In genomic region chr1:73737083-73737482, GRCm38 (mm10) we compare ENCODE assay signal across 11 mouse cellular contexts.
DNase-seq lines count a peak whose midpoint lies in the region; ATAC-seq and TF ChIP-seq lines count a peak whose summit lies in the region.
"Had no signal": no experiment of that assay in that cellular context is flagged by ENCODE, and none has a peak within 500 bp of the region (broad histone marks: within the 10 kb centered on the region; RNA-seq: fewer than 3 reads in every experiment).

No protein-coding gene starts in this region.

- ATAC-seq in heart, embryonic 11.5 days (replicated peaks; ENCODE audit: insufficient number of reproducible peaks, low FRiP score, low TSS enrichment), result no peak
- no peak for ATAC-seq in frontal cortex, adult (ENCODE audit: low TSS enrichment)
- no peak for ATAC-seq in forebrain, embryonic 16.5 days
- no peak for ATAC-seq in forebrain, embryonic 14.5 days

- no peaks in the 10 kb centered on the region for H3K27me3 ChIP-seq in heart, embryonic 11.5 days (ENCODE audit: control insufficient read depth, insufficient read depth, low read length)
- no peaks in the 10 kb centered on the region for H3K27me3 ChIP-seq in E14TG2a.4 (ENCODE audit: insufficient read depth, low read length)
- H3K27me3 ChIP-seq in forebrain, embryonic 16.5 days (replicated peaks; ENCODE audit: control insufficient read depth, insufficient read depth, low read length), result no peaks in the 10 kb centered on the region
- no peaks in the 10 kb centered on the region for H3K27me3 ChIP-seq in forebrain, embryonic 14.5 days (replicated peaks; ENCODE audit: control insufficient read depth, insufficient read depth, low read length)
- H3K27me3 ChIP-seq: embryonic facial prominence, embryonic 13.5 days; liver, embryonic 15.5 days had no signal

- H3K36me3 ChIP-seq in heart, embryonic 11.5 days (ENCODE audit: control insufficient read depth, insufficient read depth, low read length), result no peaks in the 10 kb centered on the region
- no peaks in the 10 kb centered on the region for H3K36me3 ChIP-seq in E14TG2a.4 (ENCODE audit: insufficient read depth, low read length)
- H3K36me3 ChIP-seq in forebrain, embryonic 16.5 days (ENCODE audit: control insufficient read depth, insufficient read depth), result no peaks in the 10 kb centered on the region
- H3K36me3 ChIP-seq in forebrain, embryonic 14.5 days (ENCODE audit: control insufficient read depth, insufficient read depth, low read length), result no peaks in the 10 kb centered on the region
- H3K36me3 ChIP-seq: embryonic facial prominence, embryonic 13.5 days; G1E; liver, embryonic 15.5 days had no signal

- H3K9me3 ChIP-seq in heart, embryonic 11.5 days (replicated peaks; ENCODE audit: control insufficient read depth, low read length), result no peaks in the 10 kb centered on the region
- H3K9me3 ChIP-seq in E14TG2a.4 (ENCODE audit: low read length), result no peaks in the 10 kb centered on the region
- H3K9me3 ChIP-seq in forebrain, embryonic 16.5 days (ENCODE audit: control insufficient read depth, low read length), result no peaks in the 10 kb centered on the region
- H3K9me3 ChIP-seq in forebrain, embryonic 14.5 days (replicated peaks; ENCODE audit: control insufficient read depth, low read length), result no peaks in the 10 kb centered on the region
- H3K9me3 ChIP-seq: embryonic facial prominence, embryonic 13.5 days; G1E; liver, embryonic 15.5 days had no signal

- H3K4me1 ChIP-seq in heart, embryonic 11.5 days (ENCODE audit: control insufficient read depth, insufficient read depth, low read length), result no peaks in the 10 kb centered on the region
- no peaks in the 10 kb centered on the region for H3K4me1 ChIP-seq in E14TG2a.4 (replicated peaks; ENCODE audit: low read depth, low read length)
- H3K4me1 ChIP-seq in forebrain, embryonic 16.5 days (replicated peaks; ENCODE audit: control insufficient read depth, insufficient read depth, low read length), result no peaks in the 10 kb centered on the region
- no peaks in the 10 kb centered on the region for H3K4me1 ChIP-seq in forebrain, embryonic 14.5 days (ENCODE audit: control insufficient read depth, insufficient read depth, low read length)
- H3K4me1 ChIP-seq: embryonic facial prominence, embryonic 13.5 days; liver, embryonic 15.5 days had no signal

- H3K9ac ChIP-seq in heart, embryonic 11.5 days (ENCODE audit: low read depth, low read length), result no peak overlapping the region
- H3K9ac ChIP-seq in forebrain, embryonic 16.5 days (replicated peaks; ENCODE audit: low read depth, low read length), result no peak overlapping the region
- H3K9ac ChIP-seq in forebrain, embryonic 14.5 days (ENCODE audit: low read length), result no peak overlapping the region
- H3K9ac ChIP-seq: embryonic facial prominence, embryonic 13.5 days; liver, embryonic 15.5 days had no signal

- H3K27ac ChIP-seq in heart, embryonic 11.5 days (ENCODE audit: low read depth, low read length), result no peak overlapping the region
- H3K27ac ChIP-seq in forebrain, embryonic 16.5 days (ENCODE audit: low read length), result no peak overlapping the region
- no peak overlapping the region for H3K27ac ChIP-seq in forebrain, embryonic 14.5 days (ENCODE audit: low read depth, low read length)
- H3K27ac ChIP-seq: embryonic facial prominence, embryonic 13.5 days; liver, embryonic 15.5 days had no signal

- H3K4me3 ChIP-seq in heart, embryonic 11.5 days (ENCODE audit: low read depth, low read length), result no peak overlapping the region
- no peak overlapping the region for H3K4me3 ChIP-seq in E14TG2a.4 (replicated peaks; ENCODE audit: low read length)
- H3K4me3 ChIP-seq in forebrain, embryonic 16.5 days (replicated peaks; ENCODE audit: low read length), result no peak overlapping the region
- H3K4me3 ChIP-seq in forebrain, embryonic 14.5 days (ENCODE audit: low read depth, low read length), result no peak overlapping the region
- H3K4me3 ChIP-seq: embryonic facial prominence, embryonic 13.5 days; liver, embryonic 15.5 days had no signal

- no peak overlapping the region for H3K4me2 ChIP-seq in heart, embryonic 11.5 days
- no peak overlapping the region for H3K4me2 ChIP-seq in forebrain, embryonic 16.5 days (ENCODE audit: low read length)
- no peak overlapping the region for H3K4me2 ChIP-seq in forebrain, embryonic 14.5 days (ENCODE audit: low read length)
- H3K4me2 ChIP-seq: embryonic facial prominence, embryonic 13.5 days; liver, embryonic 15.5 days had no signal

- TF ChIP-seq CTCF in E14TG2a.4 (conservative IDR thresholded peaks at IDR 0.05; ENCODE audit: low read length), result 0 out of 2 replicates have a peak, but pooled peaks have one; percentile 4

- DNase-seq in heart, adult 18-20 months, result peak; percentile 47 to 52
- peak; percentile 48 for DNase-seq in embryo, embryonic 11 days
- DNase-seq in kidney, postnatal 10 days, result peak; percentile 80
- DNase-seq in forebrain, embryonic 14.5 days (ENCODE audit: low spot score), result no peak
